Mouse (Mus musculus): ENCODE data around the gene Mmp8. TPM values are rescaled to one million over a fixed set of nuclear protein-coding genes. Genes with fewer than 3 reads are reported as not detected.

Mmp8 gene
- total RNA-seq (2021): not detected

DNA sequence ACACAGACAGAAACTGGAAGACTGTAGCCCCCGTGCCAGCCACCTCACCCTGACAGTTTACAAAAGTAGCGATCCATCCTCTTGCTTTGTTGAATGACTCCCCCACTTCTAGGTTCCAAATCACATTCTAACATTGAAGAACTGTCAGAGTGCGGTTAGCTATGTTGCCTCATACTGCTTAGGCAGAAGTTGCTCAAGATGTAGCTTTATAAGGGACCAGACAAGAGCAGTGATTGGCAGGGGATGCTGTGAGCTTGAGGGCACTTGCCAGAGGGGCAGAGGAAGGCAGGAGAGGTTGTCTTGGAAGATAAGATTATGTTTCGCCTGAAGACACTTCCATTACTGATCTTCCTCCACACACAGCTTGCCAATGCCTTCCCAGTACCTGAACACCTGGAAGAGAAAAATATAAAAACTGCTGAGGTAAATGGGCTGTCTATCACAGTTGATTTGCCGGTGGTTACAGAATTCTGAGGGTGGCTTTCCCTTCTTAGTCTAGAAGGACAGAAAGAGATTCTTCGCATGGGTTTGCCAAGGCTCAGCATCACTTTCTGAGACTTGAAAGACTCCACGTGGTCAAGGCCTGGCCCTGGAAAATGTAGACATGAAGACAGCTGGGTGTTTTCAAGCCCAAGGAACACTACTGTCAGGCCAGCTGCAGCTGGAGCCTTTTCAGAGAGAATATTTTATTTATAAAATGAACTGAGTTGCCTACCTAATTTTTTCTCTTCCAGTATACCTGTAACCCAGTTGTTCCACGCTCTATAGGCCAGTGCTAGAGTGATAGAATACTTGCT, at the start of gene Mmp8:
Mmp8 (plus strand) TSS at position 236 of the 797 bp plus-strand sequence.
- intact Hi-C loops (cut with DNase I): no loop called here

GRCm38 (mm10) chr9:7509619-7510233, 48.5 kb upstream of the Mmp8 start:
- DNase-seq: no peak
- intact Hi-C loops (cut with DNase I): no loop called here

More for the DNA sequence above, at the start of gene Mmp8:
- DNase-seq: no peak

DNA sequence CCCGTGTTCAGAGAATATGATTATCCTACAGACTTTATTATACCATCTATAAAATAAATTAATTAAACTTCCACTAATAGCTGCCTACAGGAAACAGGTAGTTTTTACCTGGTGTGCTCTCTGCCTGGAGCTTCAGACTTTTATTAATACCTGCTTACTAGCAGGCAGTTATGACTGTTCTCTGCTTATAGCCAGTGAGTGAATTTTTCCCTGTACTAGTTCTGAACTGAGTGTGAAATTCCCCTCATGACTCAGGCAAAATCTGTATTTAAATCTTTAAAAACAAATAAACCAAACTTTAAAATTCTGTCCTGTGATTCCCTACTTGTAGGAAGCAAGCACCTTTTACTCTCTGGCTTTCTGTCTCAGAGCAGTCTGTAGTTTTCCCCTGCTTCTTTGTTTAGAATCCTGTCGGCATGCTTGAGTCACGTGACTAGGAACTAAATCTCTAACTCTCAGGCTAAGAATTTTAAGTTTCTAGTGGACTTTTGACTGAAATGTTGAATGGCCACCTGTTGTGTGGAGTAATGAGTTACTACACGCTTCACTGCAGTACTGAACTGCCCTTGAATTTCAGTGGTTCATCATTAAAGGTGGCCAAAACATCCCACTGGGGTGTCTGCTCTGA, 40.2 kb upstream of the Mmp8 start:
- no peak for DNase-seq
- intact Hi-C loops (cut with DNase I): no loop called here

GRCm38 (mm10) chr9:7526255-7526940, 31.9 kb upstream of the Mmp8 start:
- intact Hi-C loops (cut with DNase I): no loop called here
- no peak for DNase-seq

GRCm38 (mm10) chr9:7542763-7543162, 15.5 kb upstream of the Mmp8 start:
- no peak for DNase-seq
- intact Hi-C loops (cut with DNase I): no loop called here

DNA sequence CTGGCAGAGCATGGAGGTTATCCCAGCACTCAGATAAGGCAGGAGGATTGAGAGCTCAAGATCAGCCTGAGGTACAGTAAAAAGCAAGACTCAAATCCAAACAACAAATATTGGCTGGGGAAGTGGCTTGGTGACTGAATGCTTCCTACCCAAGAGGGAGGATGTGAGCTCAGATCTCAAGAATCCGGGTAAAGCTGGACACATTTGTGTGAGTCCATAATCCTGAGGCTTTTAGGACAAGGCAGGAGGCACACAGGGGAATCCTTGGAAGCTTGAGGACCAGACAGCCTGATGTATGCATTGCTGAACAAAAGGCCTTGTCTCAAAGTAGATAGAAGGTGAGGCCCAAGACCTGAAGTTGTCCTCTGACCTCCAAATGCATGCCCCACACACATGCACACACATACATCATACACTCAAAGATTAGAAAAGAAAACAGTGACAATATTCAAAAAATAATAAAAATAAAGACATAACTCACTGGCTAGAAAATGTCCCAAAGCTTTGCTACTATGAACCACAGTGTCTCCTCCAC, 13.3 kb upstream of the Mmp8 start:
- intact Hi-C loops (cut with DNase I): no loop called here

DNA sequence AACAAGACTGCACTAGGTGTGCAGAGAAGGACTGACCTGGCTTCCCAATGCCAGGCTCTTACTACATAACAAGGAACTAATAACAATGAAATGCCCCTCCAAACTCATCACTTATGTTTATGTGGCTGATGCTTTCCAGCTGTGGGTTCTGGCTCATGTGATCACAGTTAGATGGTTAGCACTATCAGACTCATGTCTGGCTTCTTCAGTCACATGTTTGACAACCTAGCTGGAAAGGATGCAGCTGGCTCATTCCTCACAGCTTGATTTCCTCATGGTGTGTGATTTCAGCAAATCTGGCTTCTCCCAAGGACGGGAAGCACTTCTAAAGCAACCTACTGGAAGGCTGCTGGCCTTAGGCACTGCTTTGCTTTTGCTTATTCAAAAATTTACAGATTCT, 12.8 kb upstream of the Mmp8 start:
- DNase-seq: no peak

More for the DNA sequence above, 13.3 kb upstream of the Mmp8 start:
- no peak for DNase-seq

GRCm38 (mm10) chr9:7545920-7546319, 12.3 kb upstream of the Mmp8 start:
- intact Hi-C loops (cut with DNase I): no loop called here
- no peak for DNase-seq

More for the DNA sequence above, 12.8 kb upstream of the Mmp8 start:
- intact Hi-C loops (cut with DNase I): no loop called here

DNA sequence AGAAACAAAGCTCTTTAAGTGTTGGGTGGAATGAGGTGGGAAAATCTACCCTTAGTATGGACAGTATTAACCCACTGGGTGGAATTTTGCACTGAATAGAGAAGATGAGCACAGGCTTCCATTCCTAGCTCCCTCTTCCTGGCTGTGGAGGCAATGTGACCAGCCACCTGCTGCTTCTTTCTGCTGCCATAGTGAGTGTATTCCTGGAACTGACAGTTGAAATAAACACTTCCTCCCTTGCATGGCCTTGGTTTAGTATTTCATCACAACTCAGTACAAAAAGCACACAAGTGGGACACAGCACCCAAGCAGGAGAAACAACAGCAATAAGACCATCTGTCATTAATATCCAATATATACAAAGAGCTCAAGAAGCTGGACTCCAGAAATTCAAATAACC, 6.3 kb upstream of the Mmp8 start:
- no peak for DNase-seq
- intact Hi-C loops (cut with DNase I): no loop called here

- DNase-seq: no peak
- intact Hi-C loops (cut with DNase I): no loop called here
Measured at GRCm38 (mm10) chr9:7553536-7553935, 4.7 kb upstream of the Mmp8 start.

DNA sequence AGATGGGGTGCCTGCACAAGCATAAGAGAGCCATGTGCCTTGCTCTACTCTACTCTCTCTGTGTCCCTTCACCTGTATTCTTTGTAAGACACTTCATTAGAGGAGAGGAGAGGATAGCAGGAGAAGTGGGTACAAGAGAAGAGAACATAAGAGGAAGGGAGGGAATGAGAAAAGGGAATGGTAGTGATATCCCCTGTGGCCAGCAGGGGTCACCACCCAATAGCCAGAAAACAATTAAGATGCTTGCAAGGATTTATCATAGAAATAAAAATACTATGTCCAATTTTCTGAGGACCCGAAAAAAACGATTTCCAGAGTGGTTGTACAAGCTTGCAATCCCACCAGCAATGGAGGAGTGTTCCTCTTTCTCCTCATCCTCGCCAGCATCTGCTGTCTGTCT, 3.9 kb upstream of the Mmp8 start:
- intact Hi-C loops (cut with DNase I): no loop called here
- DNase-seq: no peak

DNA sequence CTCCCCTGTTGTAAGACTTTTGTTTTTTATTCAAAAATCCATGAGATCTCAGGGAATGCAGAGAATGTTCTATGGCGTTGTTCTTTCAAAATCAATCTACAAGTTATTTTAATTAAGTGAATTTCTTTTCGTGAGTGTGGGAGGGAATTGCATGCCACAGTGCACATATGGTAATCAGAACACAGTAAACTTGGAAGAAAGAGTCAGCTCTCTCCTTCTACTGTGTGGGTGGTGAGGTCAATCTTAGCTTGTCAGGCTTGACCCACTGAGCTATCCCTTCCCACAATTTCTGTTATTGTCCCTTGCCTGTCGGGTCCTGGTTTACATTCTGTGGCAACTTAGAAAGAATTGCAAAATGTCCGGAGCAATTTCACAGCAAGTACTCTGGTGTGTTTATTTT, 1.8 kb downstream of the Mmp8 start:
- intact Hi-C loops (cut with DNase I): no loop called here
- DNase-seq: no peak

GRCm38 (mm10) chr9:7567376-7567775, 9.1 kb downstream of the Mmp8 start:
- intact Hi-C loops (cut with DNase I): no loop called here

GRCm38 (mm10) chr9:7567923-7568322, 9.7 kb downstream of the Mmp8 start:
- intact Hi-C loops (cut with DNase I): no loop called here
- no peak for DNase-seq

More at GRCm38 (mm10) chr9:7567376-7567775, 9.1 kb downstream of the Mmp8 start:
- no peak for DNase-seq

GRCm38 (mm10) chr9:7570485-7570884, 12.2 kb downstream of the Mmp8 start:
- DNase-seq: no peak
- intact Hi-C loops (cut with DNase I): no loop called here

DNA sequence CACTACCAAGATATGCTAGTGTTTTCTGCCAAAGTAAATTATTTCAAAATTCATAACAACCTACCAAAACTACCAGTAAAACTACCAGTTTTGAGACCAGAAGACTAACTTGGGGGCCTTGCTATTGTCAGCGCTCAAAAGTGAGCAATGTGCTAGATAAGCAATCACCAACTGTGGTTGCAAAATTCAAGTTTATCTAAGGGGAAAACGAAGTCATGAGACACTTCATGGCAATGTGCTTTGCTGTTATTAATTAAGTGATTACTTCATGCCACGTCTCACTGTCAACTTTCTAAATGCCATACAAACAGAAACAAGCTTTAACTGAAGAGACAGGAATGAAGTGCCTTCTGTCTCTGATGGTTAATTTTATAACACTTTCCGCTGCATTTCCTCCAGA, 12.9 kb downstream of the Mmp8 start, which contains the start of gene Mmp27:
Mmp27 (plus strand) TSS at position 235 of the 400 bp plus-strand sequence.
- no peak for DNase-seq
- intact Hi-C loops (cut with DNase I): no loop called here

DNA sequence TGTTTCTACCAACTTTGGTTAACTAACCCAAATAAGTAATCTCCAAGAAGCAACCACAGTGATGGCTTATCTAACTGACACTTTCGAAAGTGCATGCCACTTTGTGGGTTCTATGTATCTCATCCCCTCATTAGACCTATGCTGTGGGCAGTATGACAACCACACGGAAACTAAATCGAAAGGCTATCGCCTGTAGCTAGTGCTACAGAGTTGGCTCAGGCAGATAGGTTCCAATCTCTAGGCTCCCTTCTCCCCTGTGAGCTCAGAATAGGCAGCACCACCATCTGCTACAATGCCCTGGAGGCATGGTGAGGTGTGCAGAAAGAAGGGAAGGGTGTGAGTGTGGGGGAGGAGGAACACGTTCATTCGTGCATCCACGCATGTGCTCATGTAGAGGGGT, 13.9 kb downstream of the Mmp8 start:
- intact Hi-C loops (cut with DNase I): no loop called here
- no peak for DNase-seq

DNA sequence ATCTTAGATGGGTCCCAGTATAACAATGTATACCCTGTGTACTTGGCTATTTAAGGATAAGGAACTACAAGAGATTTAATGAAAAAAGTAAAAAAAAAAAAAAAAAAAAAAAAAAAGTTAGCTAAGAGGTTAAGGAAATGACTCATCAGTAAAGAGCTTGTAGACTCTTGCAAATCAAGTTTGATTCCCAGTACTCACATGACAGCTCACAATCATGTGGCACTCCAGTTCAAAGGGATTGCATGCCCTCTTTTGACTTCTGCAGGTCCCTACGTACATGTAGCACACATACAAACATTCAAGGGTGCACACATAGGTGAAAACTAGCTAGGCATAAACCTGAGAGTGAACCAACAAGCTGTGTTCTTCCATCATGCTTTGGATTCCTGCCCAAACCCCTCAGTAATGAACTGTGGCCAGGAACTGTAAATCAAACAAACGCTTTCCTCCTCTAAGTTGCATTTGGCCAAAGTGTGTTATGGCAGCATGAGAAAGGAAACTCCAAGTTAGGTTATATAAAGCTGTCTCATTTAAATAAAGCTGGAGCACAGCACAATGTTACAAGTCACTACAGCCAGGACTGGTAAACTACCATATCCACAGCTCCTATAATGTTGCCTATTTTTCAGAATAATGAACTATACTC, 14.5 kb downstream of the Mmp8 start:
- DNase-seq: no peak
- intact Hi-C loops (cut with DNase I): no loop called here

- intact Hi-C loops (cut with DNase I): no loop called here
Measured at GRCm38 (mm10) chr9:7575526-7575925, 17.3 kb downstream of the Mmp8 start.

DNA sequence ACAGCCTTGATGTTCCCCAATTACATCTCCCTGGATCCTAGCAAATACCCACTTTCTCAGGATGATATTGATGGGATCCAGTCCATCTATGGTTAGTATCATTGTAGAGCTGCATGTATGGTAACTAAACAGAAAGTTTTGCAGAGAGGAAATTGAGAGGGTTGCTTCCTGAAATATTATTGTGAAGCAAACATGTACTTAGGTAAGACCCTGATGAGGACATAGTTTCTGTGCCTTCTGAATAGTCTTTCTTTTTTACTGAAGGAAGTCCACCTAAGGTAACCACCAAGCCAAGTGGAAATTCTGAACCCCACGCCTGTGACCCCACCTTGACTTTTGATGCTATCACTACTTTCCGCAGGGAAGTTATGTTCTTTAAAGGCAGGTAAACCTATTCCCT, 19.1 kb downstream of the Mmp8 start:
- DNase-seq: no peak
- intact Hi-C loops (cut with DNase I): no loop called here

More at GRCm38 (mm10) chr9:7575526-7575925, 17.3 kb downstream of the Mmp8 start:
- DNase-seq: no peak

Data from left cerebral cortex, postnatal 4 days (tissue).